Mouse (Mus musculus) kidney, embryonic 16.5 days (tissue): ENCODE results near the gene Rere. TPM values are rescaled to one million over a fixed set of nuclear protein-coding genes. Genes with fewer than 3 reads are reported as not detected.
A peak's percentile ranks its signal among the peaks of the same experiment; 100 is the strongest.

Experiments used
- ATAC-seq: fragments of 200-750 bp; cut with Nextera tagmentation; 2 replicates; pipeline ENCODE4 v1.8.0; 2017; ENCODE audit warnings: moderate TSS enrichment; ENCODE audit not compliant: low FRiP score, low TSS enrichment
- H3K27ac ChIP-seq: fragments of 300-500 bp; sonication (generic); 2 replicates; pipeline ENCODE4 v1.5.1; 2014; ENCODE audit warnings: low read length
- H3K27me3 ChIP-seq: fragments of 300-500 bp; sonication (generic); 2 replicates; pipeline ENCODE4 v1.6.1; 2014; ENCODE audit warnings: low read length, control low read depth, mixed read lengths; ENCODE audit not compliant: insufficient read depth
- H3K36me3 ChIP-seq: fragments of 300-500 bp; sonication (generic); 2 replicates; pipeline ENCODE4 v1.6.1; 2014; ENCODE audit warnings: low read length, control low read depth, mixed read lengths; ENCODE audit not compliant: insufficient read depth
- H3K4me1 ChIP-seq: fragments of 300-500 bp; sonication (generic); 2 replicates; pipeline ENCODE4 v1.6.1; 2014; ENCODE audit warnings: low read length, control low read depth, mixed read lengths; ENCODE audit not compliant: insufficient read depth
- H3K4me2 ChIP-seq: fragments of 300-500 bp; sonication (generic); replicated peaks from 2 replicates; pipeline ENCODE4 v1.6.1; 2014; ENCODE audit warnings: low read depth, low read length
- H3K4me3 ChIP-seq: fragments of 300-500 bp; sonication (generic); 2 replicates; pipeline ENCODE4 v1.5.1; 2014; ENCODE audit warnings: mild to moderate bottlenecking, low read length
- H3K9ac ChIP-seq: fragments of 300-500 bp; sonication (generic); replicated peaks from 2 replicates; pipeline ENCODE4 v1.6.1; 2014; ENCODE audit warnings: low read length
- H3K9me3 ChIP-seq: fragments of 300-500 bp; sonication (generic); 2 replicates; pipeline ENCODE4 v1.6.1; 2016; ENCODE audit warnings: low read length, control low read depth
- WGBS: fragments of 180-500 bp; shearing (Covaris S2); extraction: QIAGEN DNeasy Blood & Tissue Kit; methylation state at CpG from one replicate; pipeline ENCODE4 v1.1.7; 2014; 5-methylcytosine and 5-hydroxymethylcytosine counted together
- polyA plus RNA-seq: library from polyadenylated mRNA; unstranded; fragments of >200 nt; fragmentation: Nextera tagmentation; extraction: Ambion mirVana; gene quantifications from 2 replicates; pipeline ENCODE4 v1.2.1, GENCODE M21; 2015

The Rere gene
- polyA plus RNA-seq, 1 experiment from 2014 or later = 30.7 TPM

GRCm38 (mm10) chr4:150651390-150652277 is 370.2 kb downstream of the Rere start, which contains the start of gene Slc45a1:
Gene Slc45a1 (minus strand): TSS chr4:150652174.
- Histone ChIP-seq H3K27me3 (peaks cover 17% of the 10 kb centered on the region), H3K9me3 (peaks cover 1% of the 10 kb centered on the region; the same call in 1 of the 2 replicates), H3K4me1 (peaks cover 4% of the 10 kb centered on the region), H3K4me2 (peak within 1 kb of the TSS; percentile 46), H3K27ac (no peak within 1 kb of the TSS), H3K36me3 (no peaks in the 10 kb centered on the region), H3K4me3 (peak within 1 kb of the TSS; percentile 29), H3K9ac (no peak within 1 kb of the TSS; the same call in 1 of the 2 replicates)
- no peak for ATAC-seq
- 6% methylated on average over 41 of the region's 41 CpGs for WGBS

GRCm38 (mm10) chr4:150653072-150653599 is 371.7 kb downstream of the Rere start:
- ATAC-seq = no peak
- Histone ChIP-seq H3K9me3 (peaks cover 4% of the 10 kb centered on the region; the same call in 1 of the 2 replicates), H3K4me1 (peaks cover 4% of the 10 kb centered on the region), H3K27me3 (peaks cover 17% of the 10 kb centered on the region), H3K27ac (no peak overlapping the region), H3K9ac (no peak overlapping the region), H3K36me3 (no peaks in the 10 kb centered on the region), H3K4me2 (no peak overlapping the region), H3K4me3 (no peak overlapping the region)
- WGBS = 30% methylated on average over 8 of the region's 11 CpGs

DNA sequence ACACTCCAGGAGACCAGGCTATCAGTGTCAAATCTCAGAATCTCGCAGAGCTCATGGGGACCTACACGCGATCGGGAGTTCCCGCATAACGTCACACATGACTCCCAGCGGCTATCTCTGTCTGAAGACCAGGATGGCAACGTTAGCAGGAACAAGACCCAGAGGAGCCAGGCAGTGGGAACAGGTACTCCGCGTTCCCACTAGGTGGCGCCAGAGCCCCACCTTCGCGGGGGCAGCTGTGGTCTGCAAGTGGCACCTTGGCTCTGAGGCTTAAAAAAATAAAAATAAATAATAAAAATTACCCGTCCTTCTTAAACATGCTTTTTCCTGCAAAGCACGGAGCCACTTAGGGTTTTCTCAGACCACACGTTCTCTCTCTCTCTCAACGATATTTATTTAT is 374.5 kb downstream of the Rere start:
- H3K4me3 ChIP-seq = no peak overlapping the region
- H3K4me1 ChIP-seq = peaks cover 5% of the 10 kb centered on the region
- 0 out of 2 replicates have a peak overlapping the region, but pooled peaks have one; percentile 20 for H3K4me2 ChIP-seq
- WGBS = 4% methylated on average over 17 of the region's 17 CpGs
- H3K9me3 ChIP-seq = peaks cover 4% of the 10 kb centered on the region; the same call in 1 of the 2 replicates
- no peak overlapping the region for H3K27ac ChIP-seq
- peaks cover 17% of the 10 kb centered on the region for H3K27me3 ChIP-seq
- H3K36me3 ChIP-seq = no peaks in the 10 kb centered on the region
- peak overlapping the region; percentile 45 for H3K9ac ChIP-seq
- ATAC-seq = peak; percentile 73

DNA sequence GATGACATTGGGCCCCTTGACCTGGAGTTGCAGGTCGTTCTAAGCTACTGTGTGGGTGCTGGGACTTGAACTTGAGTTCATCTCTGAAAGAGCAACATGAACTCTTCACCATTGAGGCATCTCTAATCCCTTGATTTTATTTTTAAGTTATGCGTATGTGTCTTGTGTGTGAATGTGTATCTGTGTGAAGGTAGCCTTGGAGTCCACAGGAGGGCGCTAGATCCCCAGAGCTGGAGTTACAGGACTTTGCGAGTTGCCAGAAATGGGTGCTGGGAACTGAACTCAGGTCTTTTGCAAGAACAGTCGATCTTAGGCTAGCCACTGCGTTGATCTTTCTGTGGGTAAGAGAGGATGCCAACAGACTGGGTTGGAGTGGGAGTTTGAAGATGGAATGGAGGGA is 375.1 kb downstream of the Rere start:
- no peak overlapping the region for H3K27ac ChIP-seq
- H3K36me3 ChIP-seq = no peaks in the 10 kb centered on the region
- no peak overlapping the region for H3K4me2 ChIP-seq
- peaks cover 10% of the 10 kb centered on the region for H3K4me1 ChIP-seq
- ATAC-seq = no peak
- WGBS = 85% methylated on average over 6 of the region's 6 CpGs
- peaks cover 13% of the 10 kb centered on the region for H3K27me3 ChIP-seq
- peaks cover 4% of the 10 kb centered on the region; the same call in 1 of the 2 replicates for H3K9me3 ChIP-seq
- no peak overlapping the region for H3K9ac ChIP-seq
- H3K4me3 ChIP-seq = no peak overlapping the region

DNA sequence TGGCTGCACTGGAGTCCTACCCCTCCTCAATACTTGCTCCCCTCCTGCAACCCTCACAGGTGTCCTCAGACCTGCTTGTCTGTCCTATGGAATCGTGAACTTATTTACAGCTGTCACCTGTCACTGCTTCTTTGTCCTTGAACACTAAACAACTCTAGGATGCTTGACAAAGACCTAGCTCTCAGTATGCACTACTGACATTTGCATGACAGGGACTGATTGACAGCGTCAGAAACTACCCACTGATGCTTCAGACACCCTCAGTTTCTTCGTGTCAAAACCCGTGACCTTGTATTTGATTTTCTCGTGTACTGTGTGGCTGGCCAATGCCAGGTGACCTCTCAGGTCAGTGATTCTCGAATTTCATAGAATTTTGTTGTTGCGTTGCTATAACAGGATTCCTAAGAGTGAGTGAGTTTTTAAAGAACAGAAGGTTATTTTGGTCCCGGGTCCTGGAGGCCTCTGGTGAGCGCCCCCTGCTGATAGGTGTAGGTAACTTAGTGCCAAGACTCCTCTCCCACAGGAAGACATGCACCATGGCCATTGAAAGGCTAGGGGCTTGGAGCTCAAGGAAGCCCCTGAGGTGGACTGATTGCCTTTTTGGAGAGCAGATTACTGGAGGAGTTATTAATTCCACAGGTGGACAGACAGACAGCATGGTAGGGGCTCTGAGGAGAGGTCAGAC is 378.6 kb downstream of the Rere start:
- Histone ChIP-seq H3K9me3 (peaks cover 4% of the 10 kb centered on the region; the same call in 1 of the 2 replicates), H3K9ac (no peak overlapping the region), H3K27me3 (no peaks in the 10 kb centered on the region), H3K4me1 (peaks cover 15% of the 10 kb centered on the region), H3K36me3 (no peaks in the 10 kb centered on the region), H3K27ac (no peak overlapping the region), H3K4me3 (no peak overlapping the region), H3K4me2 (no peak overlapping the region)
- ATAC-seq = no peak
- WGBS = 73% methylated on average over 9 of the region's 9 CpGs

GRCm38 (mm10) chr4:150661886-150662285 is 380.4 kb downstream of the Rere start:
- ATAC-seq = no peak
- peak overlapping the region; percentile 56 for H3K4me2 ChIP-seq
- H3K4me3 ChIP-seq = peak overlapping the region; percentile 29
- H3K4me1 ChIP-seq = peaks cover 15% of the 10 kb centered on the region
- no peak overlapping the region for H3K27ac ChIP-seq
- no peaks in the 10 kb centered on the region for H3K36me3 ChIP-seq
- 5% methylated on average over 13 of the region's 13 CpGs for WGBS
- H3K9ac ChIP-seq = peak overlapping the region; percentile 64
- peaks cover under 1% of the 10 kb centered on the region; the same call in 1 of the 2 replicates for H3K9me3 ChIP-seq
- H3K27me3 ChIP-seq = no peaks in the 10 kb centered on the region

GRCm38 (mm10) chr4:150663192-150663591 is 381.7 kb downstream of the Rere start:
- Histone ChIP-seq H3K9me3 (no peaks in the 10 kb centered on the region), H3K27ac (no peak overlapping the region), H3K4me2 (no peak overlapping the region), H3K9ac (no peak overlapping the region), H3K36me3 (no peaks in the 10 kb centered on the region), H3K4me3 (no peak overlapping the region), H3K27me3 (no peaks in the 10 kb centered on the region), H3K4me1 (peaks cover 15% of the 10 kb centered on the region)
- ATAC-seq = no peak
- 61% methylated on average over 12 of the region's 12 CpGs for WGBS

- 78% methylated on average over 7 of the region's 7 CpGs for WGBS
- no peak overlapping the region for H3K4me2 ChIP-seq
- no peaks in the 10 kb centered on the region for H3K27me3 ChIP-seq
These were observed 383.3 kb downstream of the Rere start for GRCm38 (mm10) chr4:150664726-150665125.

GRCm38 (mm10) chr4:150665806-150666205 is 384.4 kb downstream of the Rere start:
- Histone ChIP-seq H3K27me3 (no peaks in the 10 kb centered on the region), H3K4me2 (no peak overlapping the region), H3K36me3 (no peaks in the 10 kb centered on the region), H3K9me3 (no peaks in the 10 kb centered on the region), H3K27ac (no peak overlapping the region), H3K4me1 (peaks cover 15% of the 10 kb centered on the region), H3K4me3 (no peak overlapping the region), H3K9ac (no peak overlapping the region)
- no peak for ATAC-seq
- WGBS = 54% methylated on average over 10 of the region's 10 CpGs

More at GRCm38 (mm10) chr4:150664726-150665125, 383.3 kb downstream of the Rere start:
- Histone ChIP-seq H3K4me1 (peaks cover 15% of the 10 kb centered on the region), H3K9ac (no peak overlapping the region), H3K9me3 (no peaks in the 10 kb centered on the region), H3K36me3 (no peaks in the 10 kb centered on the region), H3K4me3 (no peak overlapping the region), H3K27ac (no peak overlapping the region)
- ATAC-seq = no peak
